Mouse (Mus musculus) liver, embryonic 11.5 days (tissue): ENCODE data around the gene St3gal2. TPM values are rescaled to one million over a fixed set of nuclear protein-coding genes. Genes with fewer than 3 reads are reported as not detected.
"Not testable (repeated sequence)": the region's sequence is repeated elsewhere in the genome, so short reads cannot be mapped to it uniquely, and the experiment has no call there.

Source experiments
- ATAC-seq: fragments of 200-750 bp; cut with Nextera tagmentation; replicated peaks from 2 replicates; pipeline ENCODE4 v1.8.0; 2017; ENCODE audit warnings: moderate number of reproducible peaks, mild to moderate bottlenecking, moderate TSS enrichment, moderate library complexity; ENCODE audit not compliant: low FRiP score
- DNase-seq: peaks from one replicate; pipeline ENCODE4 v3.0.0-alpha.2; 2017; ENCODE audit warnings: low spot score
- H3K27ac ChIP-seq: fragments of 300-500 bp; sonication (generic); 2 replicates; pipeline ENCODE4 v1.5.1; 2014; ENCODE audit warnings: mild to moderate bottlenecking, low read depth, low read length, control low read depth
- H3K27me3 ChIP-seq: fragments of 300-500 bp; sonication (generic); replicated peaks from 2 replicates; pipeline ENCODE4 v1.6.1; 2014; ENCODE audit warnings: low read length, mixed read lengths; ENCODE audit not compliant: control insufficient read depth, insufficient read depth
- H3K36me3 ChIP-seq: fragments of 300-500 bp; sonication (generic); 2 replicates; pipeline ENCODE4 v1.6.1; 2014; ENCODE audit warnings: mild to moderate bottlenecking, low read length, moderate library complexity, mixed read lengths; ENCODE audit not compliant: control insufficient read depth, insufficient read depth
- H3K4me1 ChIP-seq: fragments of 300-500 bp; sonication (generic); replicated peaks from 2 replicates; pipeline ENCODE4 v1.6.1; 2014; ENCODE audit warnings: low read length, mixed read lengths; ENCODE audit not compliant: control insufficient read depth, insufficient read depth
- H3K4me2 ChIP-seq: fragments of 300-500 bp; sonication (generic); 2 replicates; pipeline ENCODE4 v1.6.1; 2014; ENCODE audit warnings: mild to moderate bottlenecking, control low read depth, moderate library complexity
- H3K4me3 ChIP-seq: fragments of 300-500 bp; sonication (generic); 2 replicates; pipeline ENCODE4 v1.5.1; 2014; ENCODE audit warnings: low read depth, low read length, control low read depth
- H3K9ac ChIP-seq: fragments of 300-500 bp; sonication (generic); 2 replicates; pipeline ENCODE4 v1.6.1; 2014; ENCODE audit warnings: low read depth, low read length, control low read depth
- H3K9me3 ChIP-seq: fragments of 300-500 bp; sonication (generic); 2 replicates; pipeline ENCODE4 v1.6.1; 2016; ENCODE audit warnings: low read length, inconsistent platforms, mixed read lengths; ENCODE audit not compliant: control insufficient read depth
- WGBS: fragments of 180-500 bp; shearing (Covaris S2); extraction: QIAGEN DNeasy Blood & Tissue Kit; methylation state at CpG from one replicate; pipeline ENCODE4 v1.1.7; 2014; 5-methylcytosine and 5-hydroxymethylcytosine counted together
- polyA plus RNA-seq: library from polyadenylated mRNA; unstranded; fragments of >200 nt; fragmentation: Nextera tagmentation; extraction: Ambion mirVana; gene quantifications from 2 replicates; pipeline ENCODE4 v1.2.1, GENCODE M21; 2014

St3gal2 gene
- polyA plus RNA-seq, 1 experiment from 2014 or later, result 21.9 TPM

GRCm38 (mm10) chr8:110944276-110944876 is 24.7 kb downstream of the St3gal2 start:
- 54% methylated on average over 7 of the region's 7 CpGs for WGBS
- DNase-seq, result no peak
- no peak for ATAC-seq
- Histone ChIP-seq H3K27me3 (no peaks in the 10 kb centered on the region), H3K27ac (no peak overlapping the region; the same call in 1 of the 2 replicates), H3K4me2 (no peak overlapping the region), H3K36me3 (0 out of 2 replicates have a peak, but pooled peaks cover 2% of the 10 kb centered on the region), H3K9ac (no peak overlapping the region), H3K4me1 (peaks cover 21% of the 10 kb centered on the region), H3K9me3 (no peaks in the 10 kb centered on the region), H3K4me3 (no peak overlapping the region)

GRCm38 (mm10) chr8:110945716-110946115 is 26.0 kb downstream of the St3gal2 start:
- Histone ChIP-seq H3K4me2 (no peak overlapping the region), H3K9ac (no peak overlapping the region), H3K27me3 (no peaks in the 10 kb centered on the region), H3K4me3 (no peak overlapping the region), H3K9me3 (no peaks in the 10 kb centered on the region), H3K27ac (no peak overlapping the region), H3K4me1 (peaks cover 13% of the 10 kb centered on the region), H3K36me3 (0 out of 2 replicates have a peak, but pooled peaks cover 2% of the 10 kb centered on the region)
- WGBS, result 52% methylated on average over 4 of the region's 4 CpGs
- DNase-seq, result no peak
- ATAC-seq, result no peak

- no peak for ATAC-seq
- DNase-seq, result no peak
- Histone ChIP-seq H3K9ac (no peak overlapping the region), H3K4me3 (no peak overlapping the region), H3K4me2 (no peak overlapping the region), H3K27ac (no peak overlapping the region), H3K4me1 (0 out of 2 replicates have a peak, but pooled peaks cover 2% of the 10 kb centered on the region), H3K36me3 (peaks cover 10% of the 10 kb centered on the region; the same call in 1 of the 2 replicates), H3K27me3 (no peaks in the 10 kb centered on the region), H3K9me3 (no peaks in the 10 kb centered on the region)
- 78% methylated on average over 17 of the region's 17 CpGs for WGBS
Measured at GRCm38 (mm10) chr8:110950065-110950484, 30.4 kb downstream of the St3gal2 start.

GRCm38 (mm10) chr8:110954776-110955175 is 35.1 kb downstream of the St3gal2 start:
- 60% methylated on average over 8 of the region's 8 CpGs for WGBS
- Histone ChIP-seq H3K4me2 (no peak overlapping the region), H3K36me3 (peaks cover 18% of the 10 kb centered on the region), H3K9ac (no peak overlapping the region), H3K4me3 (no peak overlapping the region), H3K27me3 (no peaks in the 10 kb centered on the region), H3K4me1 (no peaks in the 10 kb centered on the region), H3K9me3 (no peaks in the 10 kb centered on the region), H3K27ac (no peak overlapping the region)
- no peak for ATAC-seq
- no peak for DNase-seq

GRCm38 (mm10) chr8:110956619-110957450 is 37.1 kb downstream of the St3gal2 start:
- 85% methylated on average over 15 of the region's 15 CpGs for WGBS
- Histone ChIP-seq H3K9ac (no peak overlapping the region), H3K4me2 (no peak overlapping the region), H3K27ac (no peak overlapping the region), H3K4me3 (no peak overlapping the region), H3K4me1 (no peaks in the 10 kb centered on the region), H3K9me3 (no peaks in the 10 kb centered on the region), H3K27me3 (no peaks in the 10 kb centered on the region), H3K36me3 (peaks cover 20% of the 10 kb centered on the region)
- no peak for DNase-seq
- ATAC-seq, result no peak

- WGBS, result 89% methylated on average over 19 of the region's 19 CpGs
- Histone ChIP-seq H3K27ac (no peak overlapping the region), H3K36me3 (peaks cover 20% of the 10 kb centered on the region)
Measured at GRCm38 (mm10) chr8:110957471-110957870, 37.7 kb downstream of the St3gal2 start.

GRCm38 (mm10) chr8:110958135-110958534 is 38.4 kb downstream of the St3gal2 start:
- H3K9me3 ChIP-seq, result no peaks in the 10 kb centered on the region
- H3K4me1 ChIP-seq, result no peaks in the 10 kb centered on the region
- 92% methylated on average over 5 of the region's 5 CpGs for WGBS
- H3K27ac ChIP-seq, result no peak overlapping the region
- H3K36me3 ChIP-seq, result peaks cover 22% of the 10 kb centered on the region
- no peaks in the 10 kb centered on the region for H3K27me3 ChIP-seq
- no peak for DNase-seq
- no peak overlapping the region for H3K4me2 ChIP-seq
- H3K4me3 ChIP-seq, result no peak overlapping the region
- H3K9ac ChIP-seq, result no peak overlapping the region
- ATAC-seq, result no peak

More at GRCm38 (mm10) chr8:110957471-110957870, 37.7 kb downstream of the St3gal2 start:
- Histone ChIP-seq H3K4me3 (no peak overlapping the region), H3K27me3 (no peaks in the 10 kb centered on the region), H3K9ac (no peak overlapping the region), H3K4me2 (no peak overlapping the region), H3K4me1 (no peaks in the 10 kb centered on the region), H3K9me3 (no peaks in the 10 kb centered on the region)
- DNase-seq (no peak), ATAC-seq (no peak)

GRCm38 (mm10) chr8:110958553-110958952 is 38.8 kb downstream of the St3gal2 start:
- not testable (repeated sequence) for H3K4me1 ChIP-seq, H3K4me3 ChIP-seq, ATAC-seq, DNase-seq, H3K9me3 ChIP-seq, H3K27me3 ChIP-seq, H3K27ac ChIP-seq, H3K9ac ChIP-seq, H3K4me2 ChIP-seq
- WGBS, result 90% methylated on average over 7 of the region's 7 CpGs
- peaks cover 22% of the 10 kb centered on the region for H3K36me3 ChIP-seq
